Mouse (Mus musculus): ENCODE measurements around the gene Arid5b.
A peak's percentile ranks its signal among the peaks of the same experiment; 100 is the strongest.

Arid5b gene

GRCm38 (mm10) chr10:68164723-68165706 is 113.5 kb downstream of the Arid5b start:
- no peak for DNase-seq (ENCODE audit: low spot score in 2 of 2)

- DNase-seq (ENCODE audit: low spot score in 2 of 2): no peak
Measured at GRCm38 (mm10) chr10:68164137-68164536, 114.4 kb downstream of the Arid5b start.

- no peak for DNase-seq (ENCODE audit: low spot score in 2 of 2)
Measured at GRCm38 (mm10) chr10:68159759-68160158, 118.8 kb downstream of the Arid5b start.

GRCm38 (mm10) chr10:68158555-68158954 is 120.0 kb downstream of the Arid5b start:
- no peak for DNase-seq (ENCODE audit: low spot score in 2 of 2)

- no peak for DNase-seq (ENCODE audit: low spot score in 2 of 2)
Measured at GRCm38 (mm10) chr10:68157511-68157910, 121.0 kb downstream of the Arid5b start.

GRCm38 (mm10) chr10:68156646-68157245 is 121.8 kb downstream of the Arid5b start:
- DNase-seq (ENCODE audit: low spot score in 2 of 2): no peak

- DNase-seq (ENCODE audit: low spot score in 2 of 2): no peak
Measured at GRCm38 (mm10) chr10:68156159-68156558, 122.4 kb downstream of the Arid5b start.

- no peak for DNase-seq (ENCODE audit: low spot score in 2 of 2)
Measured at GRCm38 (mm10) chr10:68155431-68156119, 123.0 kb downstream of the Arid5b start.

- no peak for DNase-seq (ENCODE audit: low spot score in 2 of 2)
Measured at GRCm38 (mm10) chr10:68154046-68154765, 124.3 kb downstream of the Arid5b start.

- DNase-seq (ENCODE audit: low spot score in 2 of 2): no peak
Measured at GRCm38 (mm10) chr10:68153344-68154045, 125.0 kb downstream of the Arid5b start.

GRCm38 (mm10) chr10:68148495-68148894 is 130.0 kb downstream of the Arid5b start:
- DNase-seq (ENCODE audit: low spot score in 2 of 2): no peak

- DNase-seq (ENCODE audit: low spot score in 2 of 2): no peak
Measured at GRCm38 (mm10) chr10:68147730-68148129, 130.8 kb downstream of the Arid5b start.

GRCm38 (mm10) chr10:68146842-68147241 is 131.7 kb downstream of the Arid5b start:
- peak in 1 of 2 experiments; percentile 49 for DNase-seq (ENCODE audit: low spot score in 2 of 2)

GRCm38 (mm10) chr10:68145286-68145950 is 133.1 kb downstream of the Arid5b start:
- DNase-seq (ENCODE audit: low spot score in 2 of 2): no peak

GRCm38 (mm10) chr10:68142501-68142900 is 136.0 kb downstream of the Arid5b start:
- DNase-seq (ENCODE audit: low spot score in 2 of 2): no peak

- DNase-seq (ENCODE audit: low spot score in 2 of 2): no peak
Measured at GRCm38 (mm10) chr10:68141567-68141966, 137.0 kb downstream of the Arid5b start.

- no peak for DNase-seq (ENCODE audit: low spot score in 2 of 2)
Measured at GRCm38 (mm10) chr10:68140871-68141270, 137.7 kb downstream of the Arid5b start.

- no peak for DNase-seq (ENCODE audit: low spot score in 2 of 2)
Measured at GRCm38 (mm10) chr10:68140306-68140705, 138.2 kb downstream of the Arid5b start.

GRCm38 (mm10) chr10:68138123-68138522 is 140.4 kb downstream of the Arid5b start:
- no peak for DNase-seq (ENCODE audit: low spot score in 2 of 2)

- no peak for DNase-seq (ENCODE audit: low spot score in 2 of 2)
Measured at GRCm38 (mm10) chr10:68137151-68137833, 141.2 kb downstream of the Arid5b start.

All from spleen, postnatal 14 days (tissue).